Mouse (Mus musculus) erythroblast, embryonic 14.5 days (primary cell): Measurements from ENCODE around the gene Tmem59. TPM values are rescaled to one million over a fixed set of nuclear protein-coding genes. Genes with fewer than 3 reads are reported as not detected.

Source experiments
- H3K27me3 ChIP-seq: 2 replicates; pipeline ENCODE4 v1.6.1; 2012; ENCODE audit warnings: inconsistent platforms; ENCODE audit not compliant: control insufficient read depth
- H3K36me3 ChIP-seq: 2 replicates; pipeline ENCODE4 v1.6.1; 2012; ENCODE audit warnings: mild to moderate bottlenecking, inconsistent platforms; ENCODE audit not compliant: control insufficient read depth
- H3K4me1 ChIP-seq: 2 replicates; pipeline ENCODE4 v1.6.1; 2012; ENCODE audit warnings: inconsistent platforms; ENCODE audit not compliant: control insufficient read depth
- H3K4me3 ChIP-seq: replicated peaks from 2 replicates; pipeline ENCODE3; 2012; ENCODE audit warnings: moderate library complexity, mild to moderate bottlenecking, inconsistent platforms
- H3K9me3 ChIP-seq: 2 replicates; pipeline ENCODE4 v1.6.1; 2012; ENCODE audit warnings: low read length, inconsistent platforms, mixed read lengths; ENCODE audit not compliant: control insufficient read depth
- GATA1 ChIP-seq: IDR thresholded peaks from 2 replicates; pipeline ENCODE4 v1.6.1; 2012; ENCODE audit warnings: low read length, inconsistent platforms, mixed read lengths
- TAL1 ChIP-seq: IDR thresholded peaks from 3 replicates; pipeline ENCODE4 v1.6.1; 2012; ENCODE audit warnings: low read length, inconsistent platforms, mixed read lengths
- polyA plus RNA-seq: library from polyadenylated mRNA; stranded (reverse); fragments of >175 nt; gene quantifications from 2 replicates; pipeline ENCODE4 v1.2.3, GENCODE M21; 2012

Gene Tmem59
- polyA plus RNA-seq, 1 experiment = 10.0 TPM

GRCm38 (mm10) chr4:107213279-107214011, 35.2 kb downstream of the Tmem59 start:
- Histone ChIP-seq H3K4me3 (no peak overlapping the region), H3K36me3 (peaks cover 15% of the 10 kb centered on the region), H3K9me3 (no peaks in the 10 kb centered on the region), H3K27me3 (no peaks in the 10 kb centered on the region), H3K4me1 (peaks cover 45% of the 10 kb centered on the region)
- TF ChIP-seq GATA1 (no peak), TAL1 (no peak)

DNA sequence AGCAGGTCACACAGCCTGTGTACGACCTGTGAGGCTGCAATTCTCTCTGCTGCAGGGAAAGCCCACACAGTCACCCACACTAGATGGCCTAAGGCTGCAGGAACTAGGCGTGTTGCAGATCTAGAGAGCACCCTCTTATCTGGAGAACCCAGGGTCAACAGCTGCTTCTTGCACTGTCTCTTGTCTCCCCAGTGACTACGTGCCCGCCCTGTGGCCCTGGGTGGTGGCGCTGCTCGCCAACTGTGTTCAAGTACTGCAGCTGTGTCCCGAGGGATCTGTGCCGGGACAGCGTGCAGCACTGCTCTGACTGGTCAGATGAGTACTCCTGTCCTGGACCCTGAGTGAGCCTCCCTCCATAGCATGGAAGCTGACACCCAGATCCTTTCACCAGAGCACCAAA, 39.4 kb downstream of the Tmem59 start:
- Histone ChIP-seq H3K4me1 (peaks cover 54% of the 10 kb centered on the region), H3K4me3 (peak overlapping the region; percentile 48), H3K9me3 (no peaks in the 10 kb centered on the region), H3K36me3 (peaks cover 7% of the 10 kb centered on the region; the same call in 1 of the 2 replicates), H3K27me3 (no peaks in the 10 kb centered on the region)
- TF ChIP-seq TAL1 = peak; percentile 87
- peak; percentile 60 for TF ChIP-seq GATA1

DNA sequence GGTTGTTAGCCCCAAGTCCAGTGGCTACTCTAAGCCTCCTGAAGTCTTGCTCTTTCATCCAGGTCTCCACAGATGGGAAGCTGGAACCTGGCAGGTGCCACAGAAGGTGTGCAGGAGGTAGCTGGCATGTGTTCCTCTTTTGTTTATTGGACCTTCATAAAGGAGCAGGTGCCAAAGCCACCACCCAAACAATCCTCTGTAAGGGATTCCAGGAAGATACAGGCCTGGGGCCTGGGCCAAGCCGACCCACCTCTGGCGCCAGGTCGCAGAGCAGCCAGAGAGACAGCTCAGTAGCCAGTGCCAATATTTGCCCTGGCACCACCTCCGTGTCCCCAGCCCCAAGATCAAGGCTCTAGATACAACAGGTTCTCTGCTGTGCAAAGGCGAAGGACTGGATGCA, 43.3 kb downstream of the Tmem59 start:
- Histone ChIP-seq H3K4me3 (no peak overlapping the region), H3K36me3 (peaks cover 3% of the 10 kb centered on the region; the same call in 1 of the 2 replicates), H3K4me1 (peaks cover 59% of the 10 kb centered on the region), H3K27me3 (no peaks in the 10 kb centered on the region), H3K9me3 (no peaks in the 10 kb centered on the region)
- no peak for TF ChIP-seq TAL1
- no peak for TF ChIP-seq GATA1

- Histone ChIP-seq H3K9me3 (no peaks in the 10 kb centered on the region), H3K36me3 (peaks cover 2% of the 10 kb centered on the region; the same call in 1 of the 2 replicates), H3K4me3 (no peak overlapping the region), H3K27me3 (no peaks in the 10 kb centered on the region), H3K4me1 (peaks cover 39% of the 10 kb centered on the region)
- TF ChIP-seq TAL1 (no peak), GATA1 (no peak)
Measured at GRCm38 (mm10) chr4:107223225-107224204, 45.3 kb downstream of the Tmem59 start.

DNA sequence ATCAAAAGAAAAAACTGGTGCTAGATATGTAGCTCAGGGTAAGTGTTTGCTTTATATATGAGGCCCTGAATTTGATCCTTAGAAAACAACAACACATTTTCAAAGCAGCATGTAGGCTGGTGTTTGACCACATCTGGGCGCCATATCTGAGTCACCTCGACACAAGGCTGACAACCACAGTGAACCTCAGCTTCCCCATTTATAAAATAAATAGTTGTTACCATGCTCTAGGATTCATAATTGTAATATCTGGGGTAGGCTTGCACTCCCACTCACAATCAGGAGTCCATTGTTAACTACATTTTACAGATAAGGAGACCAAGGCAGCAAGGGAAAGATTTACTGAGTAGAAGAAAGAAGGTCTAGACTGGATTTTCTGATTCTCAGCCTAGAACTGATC, 48.1 kb downstream of the Tmem59 start:
- no peaks in the 10 kb centered on the region for H3K27me3 ChIP-seq
- no peak for TF ChIP-seq GATA1
- no peak for TF ChIP-seq TAL1
- no peak overlapping the region for H3K4me3 ChIP-seq
- H3K4me1 ChIP-seq = peaks cover 24% of the 10 kb centered on the region
- H3K36me3 ChIP-seq = peaks cover under 1% of the 10 kb centered on the region
- no peaks in the 10 kb centered on the region for H3K9me3 ChIP-seq

- H3K36me3 ChIP-seq = peaks cover 34% of the 10 kb centered on the region
- no peak for TF ChIP-seq TAL1
- no peak for TF ChIP-seq GATA1
Measured at GRCm38 (mm10) chr4:107232219-107232618, 54.0 kb downstream of the Tmem59 start.

GRCm38 (mm10) chr4:107238253-107238652, 60.1 kb downstream of the Tmem59 start:
- no peaks in the 10 kb centered on the region for H3K4me1 ChIP-seq
- no peaks in the 10 kb centered on the region for H3K27me3 ChIP-seq
- no peaks in the 10 kb centered on the region for H3K9me3 ChIP-seq
- TF ChIP-seq GATA1 (no peak), TAL1 (no peak)
- H3K36me3 ChIP-seq = peaks cover 54% of the 10 kb centered on the region
- H3K4me3 ChIP-seq = no peak overlapping the region

More at GRCm38 (mm10) chr4:107232219-107232618, 54.0 kb downstream of the Tmem59 start:
- peaks cover 4% of the 10 kb centered on the region for H3K4me1 ChIP-seq
- no peaks in the 10 kb centered on the region for H3K9me3 ChIP-seq
- no peak overlapping the region for H3K4me3 ChIP-seq
- no peaks in the 10 kb centered on the region for H3K27me3 ChIP-seq

DNA sequence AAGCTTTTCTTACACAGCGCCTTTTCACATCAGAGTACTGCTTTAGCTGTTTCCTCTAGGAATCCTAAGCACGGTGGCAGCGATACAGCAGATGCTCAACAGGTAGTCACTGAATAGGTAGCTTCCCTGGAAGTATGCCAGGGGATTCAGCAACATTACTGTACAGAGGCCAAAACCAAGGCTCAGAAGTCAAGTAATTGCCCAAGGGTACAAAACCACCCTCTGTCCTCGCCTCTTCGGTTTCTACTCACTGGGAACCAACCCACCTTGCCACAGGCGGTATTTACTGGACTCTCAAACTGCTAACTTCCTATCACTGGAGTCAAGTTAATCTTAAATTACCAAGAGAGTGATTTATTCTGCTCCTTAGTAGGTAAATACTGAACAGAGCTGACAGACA, 62.0 kb downstream of the Tmem59 start:
- Histone ChIP-seq H3K4me1 (peaks cover 3% of the 10 kb centered on the region), H3K9me3 (no peaks in the 10 kb centered on the region), H3K27me3 (no peaks in the 10 kb centered on the region), H3K36me3 (peaks cover 46% of the 10 kb centered on the region), H3K4me3 (no peak overlapping the region)
- TF ChIP-seq TAL1 (no peak), GATA1 (no peak)
